In the genomic region with DNA sequence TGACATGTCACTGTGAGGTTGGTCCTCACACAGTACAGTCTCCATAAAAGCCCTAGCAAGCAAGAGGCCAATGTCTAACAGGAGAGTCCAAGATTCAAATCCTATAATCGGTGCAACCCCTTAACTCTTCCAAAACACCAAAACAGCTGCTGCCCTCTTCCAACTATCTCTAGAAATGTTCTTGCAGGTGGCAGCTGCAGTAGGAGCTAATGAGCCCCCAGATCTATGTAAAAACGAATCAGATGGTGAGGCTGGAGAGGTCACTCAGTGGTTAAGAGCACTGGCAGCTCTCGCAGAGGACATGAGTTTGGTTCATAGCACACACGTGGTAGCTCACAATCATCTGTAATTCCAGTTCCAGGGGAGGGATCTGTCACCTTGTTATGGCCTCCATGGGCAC, we compare ENCODE assay signal across 26 mouse cellular contexts. TPM values are rescaled to one million over a fixed set of nuclear protein-coding genes. Genes with fewer than 3 reads are reported as not detected.
"Had no signal": no experiment of that assay in that cellular context is flagged by ENCODE, and none has a peak within 500 bp of the region (broad histone marks: within the 10 kb centered on the region; RNA-seq: fewer than 3 reads in every experiment).

No protein-coding gene starts in this region.

- H3K27ac ChIP-seq: intestine, embryonic 15.5 days; kidney, postnatal 0 days; limb, embryonic 12.5 days; limb, embryonic 15.5 days; liver, embryonic 14.5 days; macrophage; midbrain, embryonic 12.5 days; midbrain, embryonic 15.5 days; neural tube, embryonic 12.5 days; neural tube, embryonic 15.5 days; stomach, embryonic 15.5 days had no signal

- DNase-seq: kidney, adult 18-20 months; kidney, postnatal 36 days; liver, postnatal 0 days; lung, embryonic 14.5 days; right cerebral cortex, adult 18-20 months; right cerebral cortex, postnatal 14 days; spleen, adult 18-20 months; thymus, postnatal 25 days had no signal

- H3K4me2 ChIP-seq: intestine, embryonic 15.5 days; limb, embryonic 12.5 days; limb, embryonic 15.5 days; liver, embryonic 11.5 days; lung, embryonic 14.5 days; midbrain, embryonic 12.5 days; midbrain, embryonic 15.5 days; neural tube, embryonic 12.5 days; neural tube, embryonic 15.5 days; stomach, embryonic 15.5 days had no signal

- H3K27me3 ChIP-seq: intestine, embryonic 15.5 days; midbrain, embryonic 15.5 days; neural tube, embryonic 12.5 days; stomach, embryonic 15.5 days had no signal

- ATAC-seq: intestine, embryonic 15.5 days; liver, postnatal 0 days; lung, postnatal 0 days; midbrain, embryonic 15.5 days had no signal

- H3K4me1 ChIP-seq: intestine, embryonic 15.5 days; limb, embryonic 12.5 days; neural tube, embryonic 12.5 days had no signal

- H3K9me3 ChIP-seq: intestine, embryonic 15.5 days; limb, embryonic 12.5 days; limb, embryonic 15.5 days; midbrain, embryonic 12.5 days; midbrain, embryonic 15.5 days; neural tube, embryonic 12.5 days; neural tube, embryonic 15.5 days; stomach, embryonic 15.5 days had no signal

- H3K4me3 ChIP-seq: intestine, embryonic 15.5 days; limb, embryonic 12.5 days; limb, embryonic 15.5 days; midbrain, embryonic 12.5 days; midbrain, embryonic 15.5 days; myocyte; neural tube, embryonic 12.5 days; neural tube, embryonic 15.5 days; stomach, embryonic 15.5 days had no signal

- H3K9ac ChIP-seq: intestine, embryonic 15.5 days; limb, embryonic 12.5 days; limb, embryonic 15.5 days; liver, embryonic 14.5 days; liver, postnatal 0 days; lung, embryonic 14.5 days; midbrain, embryonic 12.5 days; midbrain, embryonic 15.5 days; neural tube, embryonic 12.5 days; neural tube, embryonic 15.5 days; stomach, embryonic 15.5 days had no signal

RNA-seq across cellular contexts. Expression of gene Gm16181, which starts 35.1 kb away (rescaled TPM):
- total RNA-seq: layer of hippocampus, postnatal 25 days; left cerebral cortex, adult 18-20 months; left cerebral cortex, postnatal 25 days; megakaryocyte-erythroid progenitor cell, adult 5-6 weeks had no signal
- polyA plus RNA-seq: liver, embryonic 11.5 days; lung, postnatal 0 days; macrophage; neural tube, embryonic 12.5 days; neural tube, embryonic 15.5 days had no signal
